Mouse (Mus musculus) intestine, embryonic 16.5 days (tissue): ENCODE results near the gene Shb. TPM values are rescaled to one million over a fixed set of nuclear protein-coding genes. Genes with fewer than 3 reads are reported as not detected.

Experiments used
- ATAC-seq: fragments of 200-750 bp; cut with Nextera tagmentation; 2 replicates; pipeline ENCODE4 v1.8.0; 2017; ENCODE audit warnings: moderate TSS enrichment, moderate library complexity
- H3K27ac ChIP-seq: fragments of 300-500 bp; sonication (generic); 2 replicates; pipeline ENCODE4 v1.5.1; 2014; ENCODE audit warnings: mild to moderate bottlenecking, low read length
- H3K27me3 ChIP-seq: fragments of 300-500 bp; sonication (generic); replicated peaks from 2 replicates; pipeline ENCODE4 v1.6.1; 2014; ENCODE audit warnings: low read length, control low read depth, mixed read lengths; ENCODE audit not compliant: control insufficient read depth, insufficient read depth
- H3K36me3 ChIP-seq: fragments of 300-500 bp; sonication (generic); 2 replicates; pipeline ENCODE4 v1.6.1; 2014; ENCODE audit warnings: low read length, control low read depth; ENCODE audit not compliant: control insufficient read depth, insufficient read depth
- H3K4me1 ChIP-seq: fragments of 300-500 bp; sonication (generic); 2 replicates; pipeline ENCODE4 v1.6.1; 2014; ENCODE audit warnings: low read length, control low read depth, mixed read lengths; ENCODE audit not compliant: control insufficient read depth, insufficient read depth
- H3K4me2 ChIP-seq: fragments of 300-500 bp; sonication (generic); 2 replicates; pipeline ENCODE4 v1.6.1; 2014; ENCODE audit warnings: low read depth, low read length, control low read depth
- H3K4me3 ChIP-seq: fragments of 300-500 bp; sonication (generic); 2 replicates; pipeline ENCODE4 v1.5.1; 2014; ENCODE audit warnings: mild to moderate bottlenecking, low read length
- H3K9ac ChIP-seq: fragments of 300-500 bp; sonication (generic); 2 replicates; pipeline ENCODE4 v1.6.1; 2014; ENCODE audit warnings: low read depth, low read length
- H3K9me3 ChIP-seq: fragments of 300-500 bp; sonication (generic); 2 replicates; pipeline ENCODE4 v1.6.1; 2016; ENCODE audit warnings: low read length, control low read depth; ENCODE audit not compliant: control insufficient read depth
- WGBS: fragments of 180-500 bp; shearing (Covaris S2); extraction: QIAGEN DNeasy Blood & Tissue Kit; methylation state at CpG from one replicate; pipeline ENCODE4 v1.1.7; 2014; 5-methylcytosine and 5-hydroxymethylcytosine counted together
- polyA plus RNA-seq: library from polyadenylated mRNA; unstranded; fragments of >200 nt; fragmentation: Nextera tagmentation; extraction: Ambion mirVana; gene quantifications from 2 replicates; pipeline ENCODE4 v1.2.1, GENCODE M21; 2015

Gene Shb
- polyA plus RNA-seq, 1 experiment from 2014 or later, result 1.5 TPM

- H3K9ac ChIP-seq, result 0 out of 2 replicates have a peak overlapping the region, but pooled peaks have one; percentile 11
- H3K4me3 ChIP-seq, result no peak overlapping the region
- no peak for ATAC-seq
- H3K9me3 ChIP-seq, result no peaks in the 10 kb centered on the region
- H3K36me3 ChIP-seq, result no peaks in the 10 kb centered on the region
- H3K27ac ChIP-seq, result peak overlapping the region; percentile 29
- H3K4me1 ChIP-seq, result peaks cover 90% of the 10 kb centered on the region
- 16% methylated on average over 5 of the region's 5 CpGs for WGBS
- 0 out of 2 replicates have a peak overlapping the region, but pooled peaks have one; percentile 4 for H3K4me2 ChIP-seq
- no peaks in the 10 kb centered on the region for H3K27me3 ChIP-seq
Observed at GRCm38 (mm10) chr4:45492681-45493081, 39.6 kb downstream of the Shb start.

GRCm38 (mm10) chr4:45491685-45492601, 40.3 kb downstream of the Shb start:
- H3K9me3 ChIP-seq, result no peaks in the 10 kb centered on the region
- peaks cover 92% of the 10 kb centered on the region for H3K4me1 ChIP-seq
- no peaks in the 10 kb centered on the region for H3K36me3 ChIP-seq
- peak overlapping the region; percentile 45 for H3K27ac ChIP-seq
- H3K4me3 ChIP-seq, result no peak overlapping the region
- no peak overlapping the region for H3K9ac ChIP-seq
- H3K27me3 ChIP-seq, result no peaks in the 10 kb centered on the region
- no peak for ATAC-seq
- peak overlapping the region; percentile 4; the same call in 1 of the 2 replicates for H3K4me2 ChIP-seq
- WGBS, result 43% methylated on average over 16 of the region's 16 CpGs

GRCm38 (mm10) chr4:45491119-45491679, 41.1 kb downstream of the Shb start:
- no peaks in the 10 kb centered on the region for H3K36me3 ChIP-seq
- peaks cover 89% of the 10 kb centered on the region for H3K4me1 ChIP-seq
- no peaks in the 10 kb centered on the region for H3K27me3 ChIP-seq
- H3K9me3 ChIP-seq, result no peaks in the 10 kb centered on the region
- 40% methylated on average over 6 of the region's 6 CpGs for WGBS
- H3K4me3 ChIP-seq, result no peak overlapping the region
- H3K9ac ChIP-seq, result peak overlapping the region; percentile 56; the same call in 1 of the 2 replicates
- no peak overlapping the region for H3K4me2 ChIP-seq
- peak overlapping the region; percentile 86 for H3K27ac ChIP-seq
- no peak for ATAC-seq

- peaks cover 81% of the 10 kb centered on the region for H3K4me1 ChIP-seq
- 26% methylated on average over 8 of the region's 8 CpGs for WGBS
- ATAC-seq, result 0 out of 2 replicates have a peak, but pooled peaks have one; percentile 2
- no peaks in the 10 kb centered on the region for H3K9me3 ChIP-seq
- H3K36me3 ChIP-seq, result no peaks in the 10 kb centered on the region
- H3K4me3 ChIP-seq, result no peak overlapping the region
- peak overlapping the region; percentile 86 for H3K27ac ChIP-seq
- no peaks in the 10 kb centered on the region for H3K27me3 ChIP-seq
- H3K9ac ChIP-seq, result peak overlapping the region; percentile 56
- H3K4me2 ChIP-seq, result peak overlapping the region; percentile 7; the same call in 1 of the 2 replicates
Observed at GRCm38 (mm10) chr4:45490036-45490752, 42.1 kb downstream of the Shb start.

GRCm38 (mm10) chr4:45489141-45490035, 42.9 kb downstream of the Shb start:
- Histone ChIP-seq H3K9ac (peak overlapping the region; percentile 56), H3K4me2 (peak overlapping the region; percentile 7; the same call in 1 of the 2 replicates), H3K36me3 (no peaks in the 10 kb centered on the region), H3K27me3 (no peaks in the 10 kb centered on the region), H3K4me1 (peaks cover 75% of the 10 kb centered on the region), H3K4me3 (no peak overlapping the region), H3K27ac (peak overlapping the region; percentile 86), H3K9me3 (no peaks in the 10 kb centered on the region)
- WGBS, result 33% methylated on average over 18 of the region's 18 CpGs
- ATAC-seq, result peak; percentile 57

GRCm38 (mm10) chr4:45487681-45488081, 44.6 kb downstream of the Shb start:
- Histone ChIP-seq H3K9ac (no peak overlapping the region), H3K4me1 (peaks cover 74% of the 10 kb centered on the region), H3K27ac (peak overlapping the region; percentile 71), H3K4me3 (no peak overlapping the region), H3K27me3 (no peaks in the 10 kb centered on the region), H3K4me2 (no peak overlapping the region), H3K9me3 (no peaks in the 10 kb centered on the region), H3K36me3 (no peaks in the 10 kb centered on the region)
- ATAC-seq, result peak; percentile 76
- 24% methylated on average over 6 of the region's 6 CpGs for WGBS

GRCm38 (mm10) chr4:45485024-45485423, 47.2 kb downstream of the Shb start:
- H3K4me2 ChIP-seq, result no peak overlapping the region
- 70% methylated on average over 5 of the region's 5 CpGs for WGBS
- no peaks in the 10 kb centered on the region for H3K36me3 ChIP-seq
- no peak overlapping the region for H3K27ac ChIP-seq
- peaks cover 67% of the 10 kb centered on the region for H3K4me1 ChIP-seq
- H3K9ac ChIP-seq, result no peak overlapping the region
- no peak for ATAC-seq
- no peaks in the 10 kb centered on the region for H3K9me3 ChIP-seq
- H3K4me3 ChIP-seq, result no peak overlapping the region
- H3K27me3 ChIP-seq, result no peaks in the 10 kb centered on the region

- Histone ChIP-seq H3K4me2 (no peak overlapping the region), H3K27ac (peak overlapping the region; percentile 64), H3K27me3 (no peaks in the 10 kb centered on the region), H3K9ac (no peak overlapping the region), H3K4me1 (peaks cover 64% of the 10 kb centered on the region), H3K4me3 (no peak overlapping the region), H3K9me3 (no peaks in the 10 kb centered on the region), H3K36me3 (no peaks in the 10 kb centered on the region)
- peak; percentile 66 for ATAC-seq
- WGBS, result 62% methylated on average over 8 of the region's 8 CpGs
Observed at GRCm38 (mm10) chr4:45483271-45484245, 48.7 kb downstream of the Shb start.
